Mouse (Mus musculus) E14TG2a.4 (cell line): Measurements from ENCODE around the gene M1ap.

ENCODE experiments used
- CTCF ChIP-seq: conservative IDR thresholded peaks from 2 replicates; pipeline ENCODE4 v1.5.1; 2014; ENCODE audit warnings: low read length
- NANOG ChIP-seq: IDR thresholded peaks from 2 replicates; pipeline ENCODE4 v1.6.1; 2014; ENCODE audit warnings: borderline replicate concordance, low read length, mixed read lengths
- POU5F1 ChIP-seq: IDR thresholded peaks from 2 replicates; pipeline ENCODE4 v1.6.1; 2014; ENCODE audit warnings: low read length, borderline replicate concordance

DNA sequence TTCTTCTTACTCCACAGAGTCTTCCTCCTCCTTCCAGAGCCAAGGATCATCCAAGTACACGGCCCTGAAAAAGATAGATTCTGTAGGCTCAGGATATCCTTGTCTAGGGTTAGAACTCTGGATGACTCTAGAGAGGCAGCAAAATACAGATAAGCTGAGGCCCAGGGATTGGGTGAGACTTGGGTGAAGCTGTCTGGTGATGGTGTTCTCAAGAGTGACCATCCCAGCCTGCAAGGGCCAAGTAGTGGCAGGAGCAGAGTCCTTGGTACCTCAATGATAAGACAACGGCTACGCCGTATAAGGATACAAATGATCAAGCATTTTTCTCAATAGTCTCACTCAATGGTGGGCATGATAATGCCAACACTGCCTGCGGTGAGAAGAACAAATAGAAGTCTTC, 57.1 kb downstream of the M1ap start:
- TF ChIP-seq CTCF (no peak), NANOG (no peak), POU5F1 (no peak)
